ENCODE assay signal across 9 mouse cellular contexts in the genomic region with DNA sequence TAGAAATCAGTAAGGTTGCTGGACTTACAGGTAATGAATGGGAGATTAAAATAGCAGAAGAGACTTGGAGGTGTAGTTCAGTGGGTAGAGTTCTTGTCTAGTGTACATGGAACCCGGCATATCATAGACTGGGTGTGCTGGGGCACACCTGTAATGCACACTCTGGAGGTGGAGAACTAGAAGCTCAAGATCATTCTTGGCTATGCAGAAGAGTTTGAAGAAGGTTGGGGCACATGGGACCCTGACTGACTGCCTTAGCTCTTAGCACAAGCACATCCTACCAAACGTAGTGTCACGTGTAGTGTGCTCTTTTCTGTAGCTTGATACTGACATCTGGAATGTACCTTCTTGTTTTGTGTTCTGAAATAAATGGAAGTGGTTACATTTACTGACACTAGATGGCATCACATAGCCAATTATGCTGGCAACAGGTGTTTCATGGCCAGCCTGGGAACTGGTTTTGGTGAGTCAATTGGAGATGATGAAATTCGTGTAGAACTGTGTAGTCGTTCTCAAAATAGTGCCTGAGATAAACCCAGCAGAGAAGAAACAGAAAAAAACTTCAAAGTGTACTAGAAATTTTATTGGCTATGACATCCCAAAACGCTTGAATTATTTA. TPM values are rescaled to one million over a fixed set of nuclear protein-coding genes. Genes with fewer than 3 reads are reported as not detected.
DNase-seq lines count a peak whose midpoint lies in the region; ATAC-seq and TF ChIP-seq lines count a peak whose summit lies in the region.
"Had no signal": no experiment of that assay in that cellular context is flagged by ENCODE, and none has a peak within 500 bp of the region (broad histone marks: within the 10 kb centered on the region; RNA-seq: fewer than 3 reads in every experiment).

No protein-coding gene starts in this region.

- TF ChIP-seq CTCF in forebrain, postnatal 0 days (IDR thresholded peaks at IDR 0.05; ENCODE audit: low read depth): peak; percentile 79

- H3K4me3 ChIP-seq in forebrain, postnatal 0 days (ENCODE audit: low read depth, low read length): no peak overlapping the region
- H3K4me3 ChIP-seq in forebrain, embryonic 11.5 days (ENCODE audit: low read depth, low read length): no peak overlapping the region
- no peak overlapping the region for H3K4me3 ChIP-seq in liver, embryonic 11.5 days (ENCODE audit: low read depth, low read length)
- H3K4me3 ChIP-seq: liver, embryonic 15.5 days had no signal

- peak; percentile 67 for DNase-seq in forebrain, postnatal 0 days
- no peak for DNase-seq in forebrain, embryonic 11.5 days (ENCODE audit: low spot score)
- peak; percentile 10 to 38 for DNase-seq in right cerebral cortex, adult 2 months (ENCODE audit: low spot score in 2 of 2)
- no peak for DNase-seq in right cerebral cortex, postnatal 4 days
- peak; percentile 20 to 34 for DNase-seq in cerebellum, postnatal 36 days
- DNase-seq in liver, embryonic 11.5 days (ENCODE audit: low spot score): no peak
- DNase-seq in spleen, postnatal 10 days (ENCODE audit: low spot score in 2 of 2): no peak
- DNase-seq in kidney, adult 18-20 months: no peak

- no peaks in the 10 kb centered on the region for H3K27me3 ChIP-seq in forebrain, postnatal 0 days (ENCODE audit: insufficient read depth, low read length)
- no peaks in the 10 kb centered on the region for H3K27me3 ChIP-seq in forebrain, embryonic 11.5 days (ENCODE audit: control insufficient read depth, insufficient read depth, low read length)
- no peaks in the 10 kb centered on the region for H3K27me3 ChIP-seq in liver, embryonic 11.5 days (replicated peaks; ENCODE audit: control insufficient read depth, insufficient read depth, low read length)
- H3K27me3 ChIP-seq: liver, embryonic 15.5 days had no signal

- H3K4me1 ChIP-seq in forebrain, postnatal 0 days (ENCODE audit: insufficient read depth): no peaks in the 10 kb centered on the region
- no peaks in the 10 kb centered on the region for H3K4me1 ChIP-seq in forebrain, embryonic 11.5 days (replicated peaks; ENCODE audit: control insufficient read depth, insufficient read depth, low read length)
- H3K4me1 ChIP-seq in liver, embryonic 11.5 days (replicated peaks; ENCODE audit: control insufficient read depth, insufficient read depth, low read length): no peaks in the 10 kb centered on the region
- H3K4me1 ChIP-seq: liver, embryonic 15.5 days had no signal

- no peak overlapping the region for H3K27ac ChIP-seq in forebrain, postnatal 0 days (ENCODE audit: low read depth, low read length)
- no peak overlapping the region for H3K27ac ChIP-seq in forebrain, embryonic 11.5 days (ENCODE audit: low read depth, low read length)
- no peak overlapping the region for H3K27ac ChIP-seq in liver, embryonic 11.5 days (ENCODE audit: low read depth, low read length)
- H3K27ac ChIP-seq: liver, embryonic 15.5 days had no signal

- H3K9ac ChIP-seq in forebrain, postnatal 0 days: no peak overlapping the region
- no peak overlapping the region for H3K9ac ChIP-seq in forebrain, embryonic 11.5 days (ENCODE audit: low read length)
- H3K9ac ChIP-seq in liver, embryonic 11.5 days (ENCODE audit: low read depth, low read length): no peak overlapping the region
- H3K9ac ChIP-seq: liver, embryonic 15.5 days had no signal

- no peak overlapping the region for H3K4me2 ChIP-seq in forebrain, postnatal 0 days (ENCODE audit: low read depth)
- no peak overlapping the region for H3K4me2 ChIP-seq in forebrain, embryonic 11.5 days (ENCODE audit: low read depth, low read length, severe bottlenecking)
- no peak overlapping the region for H3K4me2 ChIP-seq in liver, embryonic 11.5 days
- H3K4me2 ChIP-seq: liver, embryonic 15.5 days had no signal

- WGBS in forebrain, postnatal 0 days: 46% methylated on average over 6 of the region's 6 CpGs
- 56% methylated on average over 6 of the region's 6 CpGs for WGBS in forebrain, embryonic 11.5 days
- WGBS in liver, embryonic 11.5 days: 48% methylated on average over 6 of the region's 6 CpGs

- no peaks in the 10 kb centered on the region for H3K36me3 ChIP-seq in forebrain, postnatal 0 days (ENCODE audit: insufficient read depth)
- H3K36me3 ChIP-seq in forebrain, embryonic 11.5 days (ENCODE audit: control insufficient read depth, insufficient read depth, low read length): no peaks in the 10 kb centered on the region
- H3K36me3 ChIP-seq in liver, embryonic 11.5 days (ENCODE audit: control insufficient read depth, insufficient read depth, low read length): no peaks in the 10 kb centered on the region
- H3K36me3 ChIP-seq: liver, embryonic 15.5 days had no signal

- H3K9me3 ChIP-seq in forebrain, postnatal 0 days (ENCODE audit: low read length): no peaks in the 10 kb centered on the region
- H3K9me3 ChIP-seq in forebrain, embryonic 11.5 days (ENCODE audit: control insufficient read depth, low read length): no peaks in the 10 kb centered on the region
- no peaks in the 10 kb centered on the region for H3K9me3 ChIP-seq in liver, embryonic 11.5 days (ENCODE audit: control insufficient read depth, low read length)
- H3K9me3 ChIP-seq: liver, embryonic 15.5 days had no signal

- ATAC-seq in forebrain, postnatal 0 days: peak; percentile 43; the same call in 1 of the 2 replicates
- ATAC-seq in forebrain, embryonic 11.5 days (replicated peaks; ENCODE audit: low FRiP score): no peak
- 0 out of 2 replicates have a peak, but pooled peaks have one; percentile 47 for ATAC-seq in liver, embryonic 11.5 days (replicated peaks; ENCODE audit: low FRiP score)

RNA-seq across cellular contexts. Expression of gene Thnsl2, which starts 22.4 kb away (rescaled TPM):
- 4.0 and 5.2 TPM in 2 replicates for total RNA-seq in forebrain, postnatal 0 days (2014; rRNA removed)
- polyA plus RNA-seq in forebrain, postnatal 0 days (2015; fragmentation: Nextera tagmentation; extraction: Ambion mirVana): 4.6 and 6.1 TPM in 2 replicates
- polyA plus RNA-seq in forebrain, embryonic 11.5 days (2014; fragmentation: Nextera tagmentation; extraction: Ambion mirVana): 4.4 and 4.7 TPM in 2 replicates
- polyA plus RNA-seq in liver, embryonic 11.5 days (2014; fragmentation: Nextera tagmentation; extraction: Ambion mirVana): 5.8 and 7.6 TPM in 2 replicates

RNA-seq across cellular contexts. Expression of gene Fabp1, which starts 33.0 kb away (rescaled TPM):
- not detected in 2 replicates for total RNA-seq in forebrain, postnatal 0 days (2014; rRNA removed)
- polyA plus RNA-seq in forebrain, postnatal 0 days (2015; fragmentation: Nextera tagmentation; extraction: Ambion mirVana): not detected in 2 replicates
- not detected in 2 replicates for polyA plus RNA-seq in forebrain, embryonic 11.5 days (2014; fragmentation: Nextera tagmentation; extraction: Ambion mirVana)
- polyA plus RNA-seq in liver, embryonic 11.5 days (2014; fragmentation: Nextera tagmentation; extraction: Ambion mirVana): 59.9 and 63.9 TPM in 2 replicates

Comparison
In these comparisons a context has a peak if more than half of its experiments do, and no peak if none do; other contexts are left out.
1. DNase-seq: peak in forebrain, postnatal 0 days (single experiment), right cerebral cortex, adult 2 months (2 of 2) and cerebellum, postnatal 36 days (2 of 2); none in forebrain, embryonic 11.5 days (single experiment), right cerebral cortex, postnatal 4 days (single experiment), liver, embryonic 11.5 days (single experiment), spleen, postnatal 10 days (0 of 2) and kidney, adult 18-20 months (single experiment).
2. RNA of gene Fabp1, which starts 33.0 kb away (polyA plus RNA-seq): 59.9 to 63.9 TPM in liver, embryonic 11.5 days; not detected in forebrain, postnatal 0 days and not detected in forebrain, embryonic 11.5 days; every median in the first group is over 10 times any median in the second.